Mouse (Mus musculus): ENCODE results near the gene Ciapin1. TPM values are rescaled to one million over a fixed set of nuclear protein-coding genes. Genes with fewer than 3 reads are reported as not detected.
"Not testable (repeated sequence)": the region's sequence is repeated elsewhere in the genome, so short reads cannot be mapped to it uniquely, and the experiment has no call there.

Gene Ciapin1
- polyA plus RNA-seq, 1 experiment from 2014 or later, result 197 TPM

DNA sequence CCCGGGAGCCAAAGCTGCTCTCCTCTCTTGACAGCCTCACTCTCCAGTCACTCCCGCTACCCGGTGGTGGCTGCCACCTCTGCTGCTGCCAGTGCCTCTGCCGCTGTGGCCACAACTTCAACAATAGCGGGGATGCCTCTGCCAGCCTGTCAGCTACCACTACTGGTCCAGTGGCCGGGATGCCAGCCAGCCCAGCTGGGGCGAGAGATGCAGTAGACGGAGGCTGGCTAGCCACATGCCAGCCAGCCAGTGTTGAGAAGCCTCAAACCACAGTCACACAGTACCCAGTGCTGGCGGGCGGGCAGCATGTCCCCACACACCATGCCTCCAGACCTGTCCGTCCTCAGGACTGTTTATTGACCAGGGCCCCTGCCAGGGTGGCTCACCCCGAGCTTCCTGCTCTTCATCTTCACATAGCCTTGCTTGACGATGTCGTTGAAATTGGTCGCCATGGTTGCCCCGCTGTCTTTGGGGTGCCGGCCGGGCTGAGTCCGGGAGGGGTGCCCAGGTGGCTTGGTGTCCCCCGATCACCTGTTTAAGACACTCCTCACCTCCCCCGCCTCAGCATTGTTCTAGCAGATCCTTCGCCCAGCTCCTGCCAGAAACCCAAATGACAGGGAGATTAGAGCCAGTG, 32.4 kb upstream of the Ciapin1 start:
- peaks cover 13% of the 10 kb centered on the region; the same call in 1 of the 2 replicates for H3K27me3 ChIP-seq
- H3K4me1 ChIP-seq (replicated peaks), result peaks cover 57% of the 10 kb centered on the region
- H3K4me3 ChIP-seq, result peak overlapping the region; percentile 68
- peak; percentile 63 for ATAC-seq (ENCODE audit: low FRiP score, low read depth)
- H3K4me2 ChIP-seq, result peak overlapping the region; percentile 73
- H3K9me3 ChIP-seq, result no peaks in the 10 kb centered on the region
- H3K27ac ChIP-seq (replicated peaks), result peak overlapping the region; percentile 82
- 1% methylated on average over 22 of the region's 22 CpGs for WGBS
- H3K9ac ChIP-seq, result peak overlapping the region; percentile 73
- H3K36me3 ChIP-seq, result peaks cover 11% of the 10 kb centered on the region

DNA sequence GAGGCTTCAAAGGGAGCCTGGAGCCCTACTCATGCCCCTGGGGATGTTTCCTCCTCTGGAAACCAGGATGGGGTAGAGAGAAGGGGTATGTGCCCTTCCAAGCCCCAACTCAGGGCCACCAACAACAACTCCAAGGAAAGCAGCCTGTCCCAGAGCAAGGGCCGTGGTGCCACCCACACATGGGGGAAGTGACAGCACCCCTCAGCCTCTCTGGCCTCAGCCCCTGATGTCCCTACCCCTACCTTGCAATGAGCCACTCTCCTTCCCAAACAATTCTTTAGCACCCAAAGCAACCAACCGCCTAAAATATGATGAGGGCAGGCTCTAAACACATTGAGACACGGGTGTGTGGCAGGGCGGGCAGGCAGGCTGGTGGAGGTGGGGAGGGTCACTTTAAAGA, 31.8 kb upstream of the Ciapin1 start:
- H3K9ac ChIP-seq, result peak overlapping the region; percentile 73
- H3K9me3 ChIP-seq, result no peaks in the 10 kb centered on the region
- peak overlapping the region; percentile 82 for H3K27ac ChIP-seq (replicated peaks)
- H3K36me3 ChIP-seq, result peaks cover 17% of the 10 kb centered on the region
- H3K27me3 ChIP-seq, result peaks cover 12% of the 10 kb centered on the region; the same call in 1 of the 2 replicates
- peak overlapping the region; percentile 73 for H3K4me2 ChIP-seq
- no peak for ATAC-seq (ENCODE audit: low FRiP score, low read depth)
- WGBS, result 12% methylated on average over 4 of the region's 4 CpGs
- peaks cover 51% of the 10 kb centered on the region for H3K4me1 ChIP-seq (replicated peaks)
- peak overlapping the region; percentile 68 for H3K4me3 ChIP-seq

DNA sequence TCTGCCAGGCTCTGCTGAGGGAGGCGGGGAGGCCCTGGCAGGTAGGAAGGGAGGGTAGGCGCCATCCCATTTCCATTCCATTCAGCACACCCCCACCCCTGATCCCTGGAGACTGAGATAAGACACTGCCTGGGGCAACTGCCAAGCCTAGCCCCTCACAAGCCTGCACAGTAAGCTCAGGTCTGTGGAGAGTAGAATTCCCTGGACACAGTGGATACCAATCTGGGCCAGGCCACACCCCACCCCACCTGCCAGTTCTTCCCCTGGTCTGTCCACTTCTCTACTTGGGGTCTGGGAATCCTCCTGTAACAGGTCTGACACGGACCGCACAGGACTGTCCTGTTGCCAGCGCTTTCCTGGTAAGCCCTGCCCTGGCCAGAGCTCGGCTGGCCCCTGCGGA, 31.0 kb upstream of the Ciapin1 start:
- 57% methylated on average over 7 of the region's 7 CpGs for WGBS
- H3K9me3 ChIP-seq, result no peaks in the 10 kb centered on the region
- H3K27me3 ChIP-seq, result peaks cover 3% of the 10 kb centered on the region; the same call in 1 of the 2 replicates
- peaks cover 25% of the 10 kb centered on the region for H3K36me3 ChIP-seq
- peak overlapping the region; percentile 73 for H3K4me2 ChIP-seq
- no peak overlapping the region for H3K27ac ChIP-seq (replicated peaks)
- no peak for ATAC-seq (ENCODE audit: low FRiP score, low read depth)
- peaks cover 43% of the 10 kb centered on the region for H3K4me1 ChIP-seq (replicated peaks)
- peak overlapping the region; percentile 68 for H3K4me3 ChIP-seq
- H3K9ac ChIP-seq, result peak overlapping the region; percentile 73

DNA sequence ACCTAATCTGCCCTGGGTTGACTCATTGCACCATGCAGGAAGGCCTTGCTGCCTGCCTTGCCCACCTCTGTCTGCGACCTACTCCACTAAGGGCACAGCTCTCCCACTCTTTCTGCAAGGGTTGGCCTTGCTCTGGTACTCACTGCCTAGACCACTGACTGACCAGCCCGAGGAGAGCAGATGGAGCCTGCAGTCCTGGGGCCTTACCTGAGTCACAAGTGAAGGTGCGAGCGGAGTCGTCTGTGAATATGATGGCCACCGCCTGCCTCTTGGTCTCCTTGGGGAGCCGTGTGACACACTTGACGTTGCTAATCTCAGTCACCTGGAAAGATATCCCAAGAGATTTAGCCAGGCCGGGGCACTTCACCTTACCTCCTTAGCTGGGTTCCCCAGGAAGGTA, 28.8 kb upstream of the Ciapin1 start:
- 89% methylated on average over 9 of the region's 9 CpGs for WGBS
- Histone ChIP-seq H3K4me2 (no peak overlapping the region), H3K4me1 (replicated peaks) (peaks cover 34% of the 10 kb centered on the region), H3K27me3 (no peaks in the 10 kb centered on the region), H3K9ac (no peak overlapping the region), H3K36me3 (peaks cover 42% of the 10 kb centered on the region), H3K9me3 (no peaks in the 10 kb centered on the region), H3K27ac (replicated peaks) (no peak overlapping the region), H3K4me3 (no peak overlapping the region)
- no peak for ATAC-seq (ENCODE audit: low FRiP score, low read depth)

DNA sequence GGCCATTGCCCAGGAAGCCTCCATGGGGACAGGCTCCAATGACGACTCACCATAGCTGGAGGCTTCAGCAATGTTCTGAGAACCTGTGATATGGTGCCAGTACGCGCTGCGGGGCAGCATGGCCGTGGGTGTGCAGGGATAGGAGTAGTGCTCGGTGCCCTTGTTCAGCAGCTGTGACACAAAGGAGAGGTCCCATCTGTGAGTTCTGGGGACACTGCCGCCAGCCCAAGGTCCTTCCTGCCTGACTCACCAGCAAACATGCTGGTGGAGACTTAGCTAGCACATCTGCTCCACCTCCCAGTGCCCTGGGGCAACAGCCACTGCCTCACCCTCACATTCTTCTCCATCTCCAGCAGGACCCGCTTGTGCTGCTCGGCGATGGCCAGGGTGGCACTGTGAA, 27.1 kb upstream of the Ciapin1 start:
- H3K27me3 ChIP-seq, result no peaks in the 10 kb centered on the region
- WGBS, result 69% methylated on average over 10 of the region's 10 CpGs
- H3K4me3 ChIP-seq, result no peak overlapping the region
- H3K27ac ChIP-seq (replicated peaks), result no peak overlapping the region
- peaks cover 25% of the 10 kb centered on the region for H3K4me1 ChIP-seq (replicated peaks)
- H3K4me2 ChIP-seq, result no peak overlapping the region
- H3K9ac ChIP-seq, result no peak overlapping the region
- H3K9me3 ChIP-seq, result no peaks in the 10 kb centered on the region
- no peak for ATAC-seq (ENCODE audit: low FRiP score, low read depth)
- H3K36me3 ChIP-seq, result peaks cover 47% of the 10 kb centered on the region

DNA sequence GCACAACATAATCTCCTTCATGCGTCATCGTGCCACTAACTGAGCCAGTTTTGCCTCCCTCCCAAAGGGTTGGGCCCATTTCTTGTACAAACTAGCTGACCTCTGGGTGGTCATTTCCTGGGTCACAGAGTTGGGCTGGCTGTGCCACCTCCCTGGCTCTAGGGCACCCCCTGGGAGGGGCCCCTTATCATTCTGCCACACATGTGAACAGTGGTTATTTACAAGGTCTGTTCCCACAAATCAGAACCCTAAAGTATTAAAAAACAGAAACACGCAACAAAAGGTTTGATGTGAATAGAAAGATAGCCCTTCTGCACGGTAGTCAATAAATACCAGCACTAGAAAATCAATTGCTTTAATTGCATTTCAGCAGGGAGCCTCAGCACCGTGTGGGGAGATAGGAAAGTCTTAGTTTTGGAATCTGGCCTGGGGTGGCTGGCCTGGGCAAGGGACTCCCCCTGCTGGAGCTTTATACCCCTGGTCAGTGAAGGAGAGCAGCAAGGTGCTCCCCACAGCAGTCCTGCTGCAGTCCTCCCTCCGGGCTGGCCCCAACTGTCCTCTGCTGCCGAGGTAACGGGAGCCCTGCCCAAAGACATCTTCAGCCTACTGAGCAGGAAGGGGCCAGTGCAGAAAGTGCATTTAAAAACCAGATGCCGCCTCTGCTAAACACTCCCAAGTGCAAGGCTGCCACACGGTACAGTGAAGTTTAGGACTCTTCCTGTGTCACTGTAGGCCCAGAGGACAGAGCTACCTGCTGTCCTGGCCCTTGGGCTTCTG, 25.9 kb upstream of the Ciapin1 start:
- Histone ChIP-seq H3K9me3 (no peaks in the 10 kb centered on the region), H3K36me3 (peaks cover 51% of the 10 kb centered on the region)
- ATAC-seq (ENCODE audit: low FRiP score, low read depth), result no peak

DNA sequence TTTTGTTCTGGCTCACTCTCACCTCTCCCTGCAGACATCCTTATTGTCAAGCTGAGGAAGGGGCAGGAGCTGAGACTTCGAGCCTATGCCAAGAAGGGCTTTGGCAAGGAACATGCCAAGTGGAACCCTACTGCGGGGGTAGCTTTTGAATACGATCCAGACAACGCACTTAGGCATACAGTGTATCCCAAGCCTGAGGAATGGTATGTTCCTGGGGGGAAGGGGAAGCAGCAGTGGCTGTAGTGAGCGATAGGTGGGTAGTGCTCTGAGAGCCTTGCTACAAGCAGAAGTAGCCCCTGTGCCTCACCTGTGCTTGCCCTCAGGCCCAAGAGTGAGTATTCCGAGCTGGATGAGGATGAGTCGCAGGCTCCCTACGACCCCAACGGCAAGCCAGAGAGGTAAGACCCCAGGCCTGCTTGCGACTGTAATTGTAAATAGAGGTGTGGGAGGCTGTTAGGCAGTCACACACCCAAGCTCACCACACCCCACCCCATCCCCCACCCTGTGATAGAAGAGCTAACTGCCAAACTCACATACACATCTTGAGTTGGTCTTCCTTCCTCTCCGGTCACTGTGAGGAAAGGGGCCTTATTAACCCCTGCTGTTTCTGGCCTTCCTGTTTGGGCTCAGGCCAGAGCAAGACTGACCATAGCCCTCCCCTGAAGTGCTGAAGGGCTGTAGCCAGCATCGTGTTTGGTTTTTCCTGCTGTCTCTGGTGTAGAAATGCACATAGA, 24.5 kb upstream of the Ciapin1 start:
- WGBS, result 90% methylated on average over 12 of the region's 12 CpGs
- Histone ChIP-seq H3K4me2 (no peak overlapping the region), H3K9me3 (no peaks in the 10 kb centered on the region), H3K9ac (no peak overlapping the region), H3K27ac (replicated peaks) (no peak overlapping the region), H3K4me1 (replicated peaks) (peaks cover 19% of the 10 kb centered on the region), H3K4me3 (no peak overlapping the region), H3K36me3 (peaks cover 51% of the 10 kb centered on the region), H3K27me3 (no peaks in the 10 kb centered on the region)
- ATAC-seq (ENCODE audit: low FRiP score, low read depth), result no peak

More for the DNA sequence above, 25.9 kb upstream of the Ciapin1 start:
- 70% methylated on average over 10 of the region's 10 CpGs for WGBS
- H3K4me3 ChIP-seq, result no peak overlapping the region
- H3K27me3 ChIP-seq, result no peaks in the 10 kb centered on the region
- H3K4me1 ChIP-seq (replicated peaks), result peaks cover 21% of the 10 kb centered on the region
- no peak overlapping the region for H3K27ac ChIP-seq (replicated peaks)
- no peak overlapping the region for H3K4me2 ChIP-seq
- H3K9ac ChIP-seq, result no peak overlapping the region

DNA sequence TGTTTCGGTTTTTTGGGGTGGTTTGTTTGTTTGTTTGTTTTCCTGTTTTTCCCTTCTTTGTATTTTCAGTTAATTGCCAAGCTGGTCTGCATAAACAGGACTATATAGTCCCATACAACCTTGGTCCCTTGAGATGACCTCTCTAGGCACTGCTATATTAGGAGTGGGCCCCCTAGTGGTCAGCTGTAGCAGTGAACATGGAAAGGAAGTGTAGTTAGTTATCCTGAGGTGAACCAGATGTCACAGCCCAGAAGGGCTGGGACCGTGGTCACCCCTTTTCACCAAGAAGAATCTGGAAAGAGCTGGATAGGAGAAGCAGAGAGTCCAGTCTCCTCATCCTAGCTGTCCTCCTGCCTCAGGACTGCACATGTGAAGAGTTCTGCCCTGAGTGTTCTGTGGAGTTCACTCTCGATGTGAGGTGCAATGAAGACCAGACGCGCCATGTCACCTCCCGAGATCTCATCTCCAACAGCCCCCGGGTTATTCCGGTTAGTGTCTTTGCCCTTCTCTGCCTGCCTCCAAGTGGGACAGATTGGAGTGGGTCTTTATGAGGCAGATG, 23.3 kb upstream of the Ciapin1 start:
- Histone ChIP-seq H3K4me1 (replicated peaks) (peaks cover 19% of the 10 kb centered on the region), H3K36me3 (peaks cover 48% of the 10 kb centered on the region), H3K9ac (no peak overlapping the region), H3K9me3 (no peaks in the 10 kb centered on the region), H3K27ac (replicated peaks) (no peak overlapping the region), H3K4me3 (no peak overlapping the region), H3K27me3 (no peaks in the 10 kb centered on the region), H3K4me2 (no peak overlapping the region)
- ATAC-seq (ENCODE audit: low FRiP score, low read depth), result no peak
- WGBS, result 75% methylated on average over 8 of the region's 8 CpGs

DNA sequence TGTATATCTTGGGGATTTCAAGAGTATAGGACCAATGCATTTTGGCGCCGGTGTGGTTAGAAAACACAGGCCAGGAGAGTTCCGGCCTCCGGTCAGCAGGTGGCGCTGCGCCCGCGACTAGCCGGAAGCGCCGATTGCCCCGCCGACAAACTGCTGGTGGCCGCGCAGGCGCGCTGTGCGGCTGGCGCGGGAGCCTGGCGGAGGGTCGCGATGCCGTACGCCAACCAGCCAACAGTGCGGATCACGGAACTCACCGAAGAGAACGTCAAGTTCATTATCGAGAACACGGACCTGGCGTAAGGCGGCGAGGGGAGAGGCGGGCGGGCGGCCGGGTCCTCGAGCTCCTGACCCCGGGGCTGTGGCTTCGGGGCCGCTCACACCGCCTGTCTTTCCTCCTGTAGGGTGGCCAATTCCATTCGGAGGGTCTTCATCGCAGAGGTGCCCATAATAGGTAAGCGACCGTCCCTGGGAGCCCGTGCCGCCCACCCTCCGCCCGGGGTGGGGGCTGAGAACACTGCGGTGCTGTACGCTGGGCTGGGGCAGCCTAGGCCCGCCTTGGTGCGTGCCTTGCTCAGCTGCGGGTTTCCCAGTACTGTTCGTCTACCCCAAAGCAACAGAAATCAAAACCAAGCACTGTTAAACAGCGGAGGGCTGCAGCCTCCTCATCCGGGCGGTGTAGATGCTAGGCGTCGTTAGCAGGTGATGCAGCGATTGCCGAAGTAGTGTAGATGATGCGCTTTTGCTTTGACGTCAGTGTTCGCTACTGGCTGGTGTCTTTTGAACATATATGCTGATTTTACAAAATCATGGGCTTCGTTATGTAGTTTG, 19.4 kb upstream of the Ciapin1 start, which contains the start of gene Polr2c:
Polr2c (plus strand) TSS at position 105 of the 828 bp plus-strand sequence.
- Histone ChIP-seq H3K4me1 (replicated peaks) (peaks cover 19% of the 10 kb centered on the region), H3K27ac (replicated peaks) (peak within 1 kb of the TSS; percentile 81), H3K9me3 (no peaks in the 10 kb centered on the region), H3K36me3 (peaks cover 28% of the 10 kb centered on the region), H3K27me3 (no peaks in the 10 kb centered on the region), H3K4me3 (peak within 1 kb of the TSS; percentile 93), H3K4me2 (peak within 1 kb of the TSS; percentile 64), H3K9ac (peak within 1 kb of the TSS; percentile 97)
- peak; percentile 84 for ATAC-seq (ENCODE audit: low FRiP score, low read depth)
- under 1% methylated on average over 68 of the region's 68 CpGs for WGBS

DNA sequence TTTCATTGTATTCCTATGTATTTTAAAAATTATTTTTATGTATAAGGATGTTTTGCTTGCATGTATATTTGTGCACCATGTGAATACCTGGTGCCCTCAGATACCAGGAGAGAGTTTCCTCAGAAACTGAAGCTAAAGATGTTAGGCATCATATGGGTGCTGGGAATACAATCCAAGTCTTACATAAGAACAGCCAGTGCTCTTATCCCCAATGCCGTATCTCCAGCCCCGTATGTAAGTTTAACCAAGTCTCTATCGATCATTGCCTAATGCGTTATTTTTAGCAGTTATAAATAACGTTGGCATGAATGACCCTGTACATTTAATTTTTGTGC, 18.8 kb upstream of the Ciapin1 start:
- WGBS, result 27% methylated on average over 5 of the region's 5 CpGs
- H3K4me3 ChIP-seq, result peak overlapping the region; percentile 93; the same call in 1 of the 2 replicates
- peak overlapping the region; percentile 97 for H3K9ac ChIP-seq

DNA sequence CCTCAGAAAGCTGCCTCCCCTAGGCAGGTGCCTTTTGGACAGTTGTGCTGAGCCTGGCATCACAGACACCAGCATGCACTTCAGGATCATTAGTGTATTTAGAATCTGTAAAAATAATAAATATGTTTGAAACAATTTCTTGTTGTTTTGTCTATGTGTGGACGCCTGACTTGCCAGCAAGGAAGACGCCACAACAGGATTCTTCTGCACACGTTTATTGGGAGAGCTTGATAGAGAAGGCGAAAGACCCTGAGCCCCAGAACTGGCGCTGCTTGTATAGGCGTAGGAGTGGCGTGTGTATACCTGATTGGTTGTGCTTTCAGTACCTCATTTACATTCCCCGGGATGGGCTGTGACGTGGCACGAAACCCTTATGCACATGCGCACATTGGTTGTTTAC, 16.6 kb upstream of the Ciapin1 start:
- peaks cover 43% of the 10 kb centered on the region for H3K36me3 ChIP-seq
- not testable (repeated sequence) for H3K9me3 ChIP-seq
- 90% methylated on average over 11 of the region's 11 CpGs for WGBS

More for the DNA sequence above, 18.8 kb upstream of the Ciapin1 start:
- Histone ChIP-seq H3K27ac (replicated peaks) (no peak overlapping the region), H3K36me3 (peaks cover 30% of the 10 kb centered on the region), H3K9me3 (no peaks in the 10 kb centered on the region), H3K27me3 (no peaks in the 10 kb centered on the region), H3K4me2 (peak overlapping the region; percentile 33), H3K4me1 (replicated peaks) (peaks cover 19% of the 10 kb centered on the region)
- ATAC-seq (ENCODE audit: low FRiP score, low read depth), result peak; percentile 20; the same call in 1 of the 2 replicates

More for the DNA sequence above, 16.6 kb upstream of the Ciapin1 start:
- not testable (repeated sequence) for H3K27ac ChIP-seq (replicated peaks); H3K9ac ChIP-seq; H3K27me3 ChIP-seq; ATAC-seq (ENCODE audit: low FRiP score, low read depth); H3K4me2 ChIP-seq; H3K4me3 ChIP-seq
- H3K4me1 ChIP-seq (replicated peaks), result peaks cover 19% of the 10 kb centered on the region

Data from hindbrain, embryonic 15.5 days (tissue).